Mouse (Mus musculus) kidney, adult 2 months (tissue): ENCODE results near the gene Gm20888. TPM values are rescaled to one million over a fixed set of nuclear protein-coding genes. Genes with fewer than 3 reads are reported as not detected.
"Not testable (repeated sequence)": the region's sequence is repeated elsewhere in the genome, so short reads cannot be mapped to it uniquely, and the experiment has no call there.

Experiments
- DNase-seq: peaks from one replicate; pipeline ENCODE4 v3.0.0; 2021
- H3K27ac ChIP-seq: fragments of 200-500 bp; 2 replicates; pipeline ENCODE4 v1.5.1; 2012; ENCODE audit warnings: low read depth, low read length, control low read depth, inconsistent platforms; ENCODE audit not compliant: insufficient read depth
- H3K27me3 ChIP-seq: fragments of 200-500 bp; replicated peaks from 2 replicates; pipeline ENCODE4 v1.6.1; 2012; ENCODE audit warnings: mild to moderate bottlenecking, moderate library complexity, low read length, inconsistent platforms; ENCODE audit not compliant: control insufficient read depth, insufficient read depth
- H3K36me3 ChIP-seq: fragments of 200-500 bp; 2 replicates; pipeline ENCODE4 v1.6.1; 2012; ENCODE audit warnings: mild to moderate bottlenecking, moderate library complexity, low read length, inconsistent platforms; ENCODE audit not compliant: control insufficient read depth, insufficient read depth
- H3K4me1 ChIP-seq: fragments of 200-500 bp; 2 replicates; pipeline ENCODE4 v1.6.1; 2011; ENCODE audit warnings: low read length; ENCODE audit not compliant: control insufficient read depth, insufficient read depth
- H3K4me3 ChIP-seq: fragments of 200-500 bp; 2 replicates; pipeline ENCODE4 v1.5.1; 2011; ENCODE audit warnings: mild to moderate bottlenecking, low read depth, low read length, control low read depth; ENCODE audit not compliant: insufficient read depth
- WGBS: fragments of 180-500 bp; shearing (Covaris S2); methylation state at CpG from one replicate; pipeline ENCODE4 v1.1.7; 2018; 5-methylcytosine and 5-hydroxymethylcytosine counted together
- polyA plus RNA-seq: library from polyadenylated mRNA; depleted of rRNA; stranded (reverse); fragments of >200 nt; gene quantifications from 2 replicates; pipeline ENCODE4 v1.2.3, GENCODE M21; 2012; rRNA removed

Gene Gm20888
- not detected in 2 replicates for polyA plus RNA-seq

DNA sequence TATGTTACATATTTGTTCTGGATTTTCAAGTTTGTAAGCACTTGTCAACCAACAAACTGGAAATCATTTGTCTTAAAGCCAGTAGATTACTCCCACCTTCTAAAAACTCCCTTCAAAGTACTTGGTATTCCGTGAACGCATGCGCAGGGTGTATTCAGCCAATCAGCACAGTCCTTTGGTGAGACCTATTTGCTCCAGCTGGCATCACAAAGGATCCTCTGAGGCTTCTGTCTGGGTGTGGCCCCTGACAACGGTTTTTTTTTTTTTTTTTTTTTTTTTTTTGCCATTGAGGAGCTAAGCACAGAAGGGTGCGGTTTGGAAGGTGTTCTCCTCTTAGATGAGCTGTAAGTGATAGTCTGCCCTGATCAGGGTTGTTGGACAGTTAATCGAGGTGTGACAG is at the start of gene Gm20888:
Gene Gm20888 (plus strand): TSS at position 301 of the 400 bp plus-strand sequence.
- H3K4me3 ChIP-seq, H3K36me3 ChIP-seq, H3K4me1 ChIP-seq, DNase-seq, H3K27ac ChIP-seq, H3K27me3 ChIP-seq: not testable (repeated sequence)
- no CpG with 5 or more reads among the region's 6 CpGs for WGBS

Other genes starting within 250 kb of the Gm20888 start
- not detected in 2 replicates for gene Gm21118, start 168.2 kb upstream of the Gm20888 start, polyA plus RNA-seq
- gene Gm29423, start 138.6 kb upstream of the Gm20888 start, polyA plus RNA-seq: not detected in 2 replicates
- not detected in 2 replicates for gene Gm29644, start 138.5 kb upstream of the Gm20888 start, polyA plus RNA-seq